Mouse (Mus musculus) ES-Bruce4 (cell line): ENCODE results near the gene Ltbp4. TPM values are rescaled to one million over a fixed set of nuclear protein-coding genes. Genes with fewer than 3 reads are reported as not detected.
A peak's percentile ranks its signal among the peaks of the same experiment; 100 is the strongest.

ENCODE experiments used
- H3K27ac ChIP-seq: 2 replicates; pipeline ENCODE4 v1.5.1; 2012; ENCODE audit warnings: low read length, inconsistent platforms; ENCODE audit not compliant: insufficient read depth
- H3K27me3 ChIP-seq: 2 replicates; pipeline ENCODE4 v1.6.1; 2012; ENCODE audit warnings: mild to moderate bottlenecking, low read length, inconsistent platforms; ENCODE audit not compliant: control insufficient read depth, poor library complexity, insufficient read depth, severe bottlenecking
- H3K36me3 ChIP-seq: 2 replicates; pipeline ENCODE4 v1.6.1; 2012; ENCODE audit warnings: inconsistent platforms, mild to moderate bottlenecking, low read length, moderate library complexity; ENCODE audit not compliant: control insufficient read depth, poor library complexity, insufficient read depth, severe bottlenecking
- H3K4me1 ChIP-seq: one replicate; pipeline ENCODE4 v1.8.1; 2011; ENCODE audit warnings: low read length; ENCODE audit not compliant: control insufficient read depth, insufficient read depth
- H3K4me3 ChIP-seq: 2 replicates; pipeline ENCODE4 v1.5.1; 2011; ENCODE audit warnings: low read depth, mild to moderate bottlenecking, low read length
- H3K9ac ChIP-seq: 2 replicates; pipeline ENCODE4 v1.6.1; 2012; ENCODE audit warnings: low read depth, mild to moderate bottlenecking, inconsistent platforms; ENCODE audit not compliant: poor library complexity, severe bottlenecking
- H3K9me3 ChIP-seq: replicated peaks from 2 replicates; pipeline ENCODE4 v1.6.1; 2012; ENCODE audit warnings: mild to moderate bottlenecking, low read length, inconsistent platforms; ENCODE audit not compliant: control insufficient read depth, poor library complexity, insufficient read depth, severe bottlenecking
- CTCF ChIP-seq: IDR thresholded peaks from one replicate; pipeline ENCODE4 v1.8.1; 2011; ENCODE audit warnings: low read depth, low read length
- EP300 ChIP-seq: IDR thresholded peaks from 2 replicates; pipeline ENCODE4 v1.6.1; 2011; ENCODE audit warnings: low read depth, low read length; ENCODE audit not compliant: insufficient read depth
- POLR2A ChIP-seq: IDR thresholded peaks from one replicate; pipeline ENCODE4 v1.8.1; 2011; ENCODE audit warnings: low read length; ENCODE audit not compliant: insufficient read depth
- polyA plus RNA-seq: library from polyadenylated mRNA; stranded (reverse); fragments of >200 nt; gene quantifications from 2 replicates; pipeline ENCODE4 v1.2.4, GENCODE M21; 2011; ENCODE audit warnings: low read depth; ENCODE audit not compliant: missing spikeins, insufficient read depth, insufficient read length

Ltbp4 gene
- polyA plus RNA-seq, 1 experiment: 66.8 TPM

DNA sequence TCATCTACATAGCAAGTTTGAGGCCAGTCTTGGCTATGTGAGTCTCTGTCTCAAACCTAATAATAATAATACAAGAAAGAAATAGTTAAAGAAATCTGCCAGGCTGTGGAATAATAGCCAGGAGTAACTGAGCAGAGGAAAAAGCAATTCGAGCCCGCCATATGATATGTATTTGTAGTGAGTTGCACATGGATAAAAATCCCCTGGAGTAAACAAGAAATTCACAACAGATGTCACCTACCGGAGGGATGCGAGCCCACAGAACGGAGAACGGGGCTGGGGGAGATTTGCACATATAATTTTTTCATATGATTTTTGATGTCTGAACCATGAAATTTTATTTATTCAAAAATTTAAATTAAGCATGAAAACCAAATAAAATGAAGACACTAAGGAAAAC lies 42.3 kb upstream of the Ltbp4 start:
- H3K36me3 ChIP-seq: no peaks in the 10 kb centered on the region
- no peak overlapping the region for H3K4me3 ChIP-seq
- peaks cover 5% of the 10 kb centered on the region for H3K4me1 ChIP-seq
- no peak overlapping the region for H3K27ac ChIP-seq
- H3K27me3 ChIP-seq: no peaks in the 10 kb centered on the region
- no peak overlapping the region for H3K9ac ChIP-seq
- H3K9me3 ChIP-seq: no peaks in the 10 kb centered on the region
- TF ChIP-seq POLR2A (no peak), EP300 (no peak), CTCF (no peak)

DNA sequence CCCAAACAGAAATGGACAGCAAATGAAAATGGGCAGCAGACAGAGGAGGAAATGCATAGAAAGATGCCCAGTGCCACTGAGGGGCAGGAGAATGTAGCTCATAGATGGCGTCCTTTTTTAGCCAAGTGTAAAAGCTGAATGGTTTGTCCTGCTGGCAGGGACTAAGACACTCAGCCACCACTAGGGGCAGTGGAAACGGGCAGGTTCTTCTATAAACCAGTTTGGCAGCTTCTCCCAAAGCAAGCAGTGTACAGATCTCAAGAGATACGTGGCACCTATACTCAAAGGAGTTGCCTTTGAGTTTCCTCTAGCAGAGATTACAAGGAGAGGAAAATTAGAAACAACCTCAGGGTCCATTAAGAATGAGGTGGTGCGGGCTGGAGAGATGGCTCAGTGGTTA lies 40.9 kb upstream of the Ltbp4 start:
- Histone ChIP-seq H3K4me1 (peaks cover 3% of the 10 kb centered on the region), H3K4me3 (no peak overlapping the region), H3K9me3 (no peaks in the 10 kb centered on the region; the same call in 1 of the 2 replicates), H3K36me3 (no peaks in the 10 kb centered on the region), H3K9ac (no peak overlapping the region), H3K27me3 (no peaks in the 10 kb centered on the region), H3K27ac (no peak overlapping the region)
- TF ChIP-seq POLR2A: no peak
- TF ChIP-seq CTCF: peak; percentile 55

DNA sequence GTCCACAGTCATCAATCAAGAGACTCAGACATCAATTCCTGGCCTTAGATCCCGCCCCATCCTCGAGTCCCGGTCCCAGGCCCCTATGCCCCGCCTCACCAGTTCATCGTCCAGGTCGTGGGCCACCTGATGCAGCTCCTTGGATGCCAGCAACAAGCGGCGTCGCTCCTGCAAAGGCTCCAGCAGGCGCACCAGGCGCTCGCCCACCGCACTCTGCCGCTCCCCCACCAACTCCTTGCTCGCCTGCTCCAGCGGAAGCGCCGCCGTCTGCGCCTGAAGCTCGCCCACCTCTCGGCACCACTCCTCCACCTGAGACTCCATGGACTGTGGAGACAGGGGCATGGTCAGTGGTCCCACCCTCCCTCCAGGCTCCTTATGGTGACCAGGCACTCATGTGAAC lies 37.8 kb upstream of the Ltbp4 start:
- peak overlapping the region; percentile 25 for H3K4me3 ChIP-seq
- TF ChIP-seq POLR2A: no peak
- no peak for TF ChIP-seq CTCF
- TF ChIP-seq EP300: no peak
- no peaks in the 10 kb centered on the region for H3K4me1 ChIP-seq
- no peaks in the 10 kb centered on the region for H3K36me3 ChIP-seq
- H3K9me3 ChIP-seq: no peaks in the 10 kb centered on the region; the same call in 1 of the 2 replicates
- H3K9ac ChIP-seq: peak overlapping the region; percentile 5; the same call in 1 of the 2 replicates
- no peaks in the 10 kb centered on the region for H3K27me3 ChIP-seq
- H3K27ac ChIP-seq: no peak overlapping the region

DNA sequence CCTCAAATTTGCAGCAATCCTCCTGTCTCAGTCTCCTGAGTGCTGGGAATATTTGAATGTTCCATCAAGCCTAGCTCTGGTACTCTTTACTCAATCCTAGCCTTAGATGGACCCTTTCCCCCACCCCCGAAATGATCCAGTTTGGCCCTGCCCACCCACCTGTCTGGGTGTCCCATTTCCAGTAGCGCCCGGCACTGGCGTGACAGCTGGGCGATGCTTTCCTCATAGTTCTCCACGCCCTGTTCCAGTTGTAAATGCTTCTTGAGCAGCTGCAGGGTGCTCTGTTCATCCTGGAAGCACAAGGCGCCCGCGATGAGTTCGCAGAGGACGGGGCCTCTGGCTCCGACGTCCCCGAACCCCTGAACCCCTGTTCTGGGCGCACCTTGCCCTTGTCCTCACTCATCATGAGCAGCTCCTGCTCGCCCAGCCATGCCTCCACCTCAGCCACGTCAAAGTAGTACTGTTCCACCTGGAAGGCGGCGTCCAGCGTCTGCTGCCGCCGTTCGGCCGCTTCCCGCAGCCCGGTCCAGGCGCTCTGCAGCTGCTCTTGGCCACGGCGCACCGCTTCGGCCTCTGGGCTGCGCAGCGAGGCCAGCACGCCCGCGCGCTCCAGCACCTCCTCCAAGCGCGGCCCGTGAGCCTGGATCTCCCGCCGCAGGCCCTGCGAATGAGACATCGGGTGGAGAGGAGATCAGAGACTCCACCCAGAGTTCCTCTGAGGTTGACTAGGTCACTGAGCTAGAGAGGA lies 34.4 kb upstream of the Ltbp4 start:
- Histone ChIP-seq H3K4me3 (peak overlapping the region; percentile 24), H3K36me3 (no peaks in the 10 kb centered on the region), H3K27me3 (no peaks in the 10 kb centered on the region), H3K4me1 (peaks cover 2% of the 10 kb centered on the region), H3K9me3 (no peaks in the 10 kb centered on the region; the same call in 1 of the 2 replicates), H3K9ac (peak overlapping the region; percentile 16), H3K27ac (no peak overlapping the region)
- no peak for TF ChIP-seq CTCF
- no peak for TF ChIP-seq POLR2A
- no peak for TF ChIP-seq EP300

DNA sequence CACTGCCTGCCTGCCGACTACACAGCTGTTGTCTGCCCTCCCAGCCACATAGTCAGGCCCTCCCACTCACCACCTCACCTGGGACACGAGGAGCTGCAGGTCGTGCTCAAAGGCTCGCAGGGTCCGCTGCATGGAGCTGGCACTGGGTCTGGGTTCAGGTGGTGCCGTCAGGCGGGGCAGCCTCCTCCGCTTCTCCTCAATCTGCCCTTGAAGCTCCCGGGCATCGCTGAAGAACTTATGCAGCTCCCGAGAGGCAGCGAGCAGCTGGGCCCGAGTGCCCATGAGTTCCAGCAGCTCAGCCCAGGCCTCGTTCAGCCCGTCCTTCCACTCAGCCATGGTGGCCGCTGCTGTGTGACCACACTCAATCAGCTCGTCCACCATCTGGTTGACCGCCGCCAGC lies 31.6 kb upstream of the Ltbp4 start:
- Histone ChIP-seq H3K4me1 (peaks cover 6% of the 10 kb centered on the region), H3K27me3 (no peaks in the 10 kb centered on the region), H3K9ac (no peak overlapping the region), H3K36me3 (no peaks in the 10 kb centered on the region), H3K9me3 (no peaks in the 10 kb centered on the region; the same call in 1 of the 2 replicates), H3K27ac (no peak overlapping the region), H3K4me3 (no peak overlapping the region)
- no peak for TF ChIP-seq EP300
- TF ChIP-seq POLR2A: no peak
- TF ChIP-seq CTCF: no peak

DNA sequence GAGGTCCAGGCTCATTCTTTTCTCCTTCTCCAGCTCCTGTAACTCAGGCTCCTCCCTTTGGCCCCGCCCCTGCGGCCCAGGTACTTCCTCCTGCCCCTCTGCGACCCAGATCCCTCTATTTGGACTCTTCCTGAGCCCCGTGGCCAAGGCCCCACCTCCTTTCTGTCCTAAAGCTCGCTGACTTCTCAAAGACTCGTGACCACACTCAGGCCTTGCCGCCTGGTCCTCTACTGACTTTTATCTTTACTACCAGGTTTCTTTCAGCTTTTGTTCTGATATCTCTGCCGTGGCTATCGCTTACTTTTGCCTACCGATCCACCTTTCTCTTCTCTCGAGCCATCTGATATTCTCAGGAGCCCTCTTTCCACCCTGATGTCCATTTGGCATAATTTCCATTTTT lies 30.5 kb upstream of the Ltbp4 start:
- H3K4me3 ChIP-seq: peak overlapping the region; percentile 59
- peak overlapping the region; percentile 34; the same call in 1 of the 2 replicates for H3K9ac ChIP-seq
- H3K27ac ChIP-seq: peak overlapping the region; percentile 35; the same call in 1 of the 2 replicates
- peaks cover 6% of the 10 kb centered on the region for H3K4me1 ChIP-seq
- TF ChIP-seq POLR2A (peak; percentile 8), CTCF (no peak), EP300 (no peak; the same call in 1 of the 2 replicates)
- no peaks in the 10 kb centered on the region for H3K9me3 ChIP-seq
- H3K27me3 ChIP-seq: no peaks in the 10 kb centered on the region
- H3K36me3 ChIP-seq: no peaks in the 10 kb centered on the region
